Mouse (Mus musculus): ENCODE results near the gene Retnla. TPM values are rescaled to one million over a fixed set of nuclear protein-coding genes. Genes with fewer than 3 reads are reported as not detected.

The Retnla gene
- total RNA-seq, 2 experiments from 2014 or later, result 1.6 to 1.8 TPM

DNA sequence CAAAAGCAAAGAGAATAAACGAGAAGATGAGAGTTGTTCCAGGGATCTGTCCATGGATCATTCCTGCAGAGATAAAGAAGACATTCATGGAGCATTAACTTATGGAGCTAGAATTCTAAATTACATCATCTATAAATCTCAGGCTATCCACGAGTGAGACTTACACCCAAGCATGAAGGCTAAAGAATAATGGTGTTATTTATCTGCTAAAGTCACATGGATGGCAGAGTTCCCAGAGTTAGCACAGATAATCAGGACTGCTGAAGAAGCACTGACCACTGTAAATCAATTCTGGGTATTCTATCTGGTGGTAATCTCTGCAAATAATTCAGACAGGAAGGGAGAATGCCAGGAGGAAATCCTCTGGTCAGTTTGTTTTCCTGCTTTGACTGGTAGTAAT lies 48.4 kb downstream of the Retnla start:
- intact Hi-C loops (cut with DNase I), result no loop called here
- DNase-seq (ENCODE audit: low spot score), result no peak

Other genes with a start within 250 kb of the Retnla start
- gene Trat1, start 70.5 kb upstream of the Retnla start, total RNA-seq (2021), result not detected
- gene Retnlb, start 25.7 kb upstream of the Retnla start, total RNA-seq (2021), result not detected
- under 1 TPM; 0.62 to 0.81 TPM for gene Retnlg, start 30.1 kb downstream of the Retnla start, total RNA-seq (2021)
- 1 to 10 TPM; 6.6 to 9.0 TPM for gene Dzip3, start 151.6 kb downstream of the Retnla start, total RNA-seq (2021)
- gene Cip2a, start 151.6 kb downstream of the Retnla start, total RNA-seq (2021), result under 1 TPM; 0.75 to 0.94 TPM
- gene Myh15, start 214.9 kb downstream of the Retnla start, total RNA-seq (2021), result not detected